Mouse (Mus musculus): ENCODE measurements around the gene Apaf1.

- TF ChIP-seq CTCF (IDR thresholded peaks at IDR 0.05; ENCODE audit: borderline replicate concordance, insufficient read depth, low read length) = no peak
- no peak; the same call in none of the 2 replicates for TF ChIP-seq POLR2A (IDR thresholded peaks at IDR 0.05; ENCODE audit: low read depth, low read length)
Observed at GRCm38 (mm10) chr10:91083393-91083927, 890 bp upstream of the Apaf1 start.
